Mouse (Mus musculus) thymus, adult 2 months (tissue): ENCODE data around the gene Tbx3. TPM values are rescaled to one million over a fixed set of nuclear protein-coding genes. Genes with fewer than 3 reads are reported as not detected.

Experiments
- DNase-seq: peaks from one replicate; pipeline ENCODE4 v3.0.0; 2021
- H3K27ac ChIP-seq: fragments of 200-500 bp; 2 replicates; pipeline ENCODE4 v1.5.1; 2012; ENCODE audit warnings: low read length, control low read depth; ENCODE audit not compliant: control insufficient read depth, insufficient read depth
- H3K27me3 ChIP-seq: fragments of 200-500 bp; 2 replicates; pipeline ENCODE4 v1.6.1; 2012; ENCODE audit warnings: mild to moderate bottlenecking, low read length, moderate library complexity, mixed read lengths; ENCODE audit not compliant: control insufficient read depth, insufficient read depth
- H3K36me3 ChIP-seq: fragments of 200-500 bp; 2 replicates; pipeline ENCODE4 v1.6.1; 2012; ENCODE audit warnings: mild to moderate bottlenecking, low read length, moderate library complexity; ENCODE audit not compliant: control insufficient read depth, insufficient read depth
- H3K4me1 ChIP-seq: fragments of 200-500 bp; replicated peaks from 2 replicates; pipeline ENCODE4 v1.6.1; 2012; ENCODE audit warnings: low read length; ENCODE audit not compliant: control insufficient read depth, insufficient read depth
- H3K4me3 ChIP-seq: fragments of 200-500 bp; 2 replicates; pipeline ENCODE4 v1.5.1; 2012; ENCODE audit warnings: mild to moderate bottlenecking, low read length, control low read depth, moderate library complexity; ENCODE audit not compliant: control insufficient read depth, insufficient read depth
- CTCF ChIP-seq: fragments of 200-500 bp; IDR thresholded peaks from 2 replicates; pipeline ENCODE4 v1.5.1; 2012; ENCODE audit warnings: mild to moderate bottlenecking, control low read depth, low read length, moderate library complexity, borderline replicate concordance; ENCODE audit not compliant: control insufficient read depth, poor library complexity, insufficient read depth; ENCODE audit errors: extremely low read depth
- POLR2A ChIP-seq: fragments of 200-500 bp; IDR thresholded peaks from 2 replicates; pipeline ENCODE4 v1.6.1; 2012; ENCODE audit warnings: mild to moderate bottlenecking, low read length, control low read depth, moderate library complexity; ENCODE audit not compliant: control insufficient read depth, poor library complexity, insufficient read depth; ENCODE audit errors: extremely low read depth
- WGBS: fragments of 180-500 bp; shearing (Covaris S2); methylation state at CpG from one replicate; pipeline ENCODE4 v1.1.7; 2018; 5-methylcytosine and 5-hydroxymethylcytosine counted together
- polyA plus RNA-seq: library from polyadenylated mRNA; depleted of rRNA; stranded (reverse); fragments of >200 nt; gene quantifications from 2 replicates; pipeline ENCODE4 v1.2.3, GENCODE M21; 2012

Gene Tbx3
- polyA plus RNA-seq, 1 experiment = 2.1 TPM

- Histone ChIP-seq H3K27me3 (no peaks in the 10 kb centered on the region), H3K27ac (no peak overlapping the region)
- WGBS = 33% methylated on average over 12 of the region's 12 CpGs
Observed at GRCm38 (mm10) chr5:119628746-119629327, 41.6 kb upstream of the Tbx3 start.

GRCm38 (mm10) chr5:119633581-119633980 lies 36.9 kb upstream of the Tbx3 start:
- peak; percentile 73 for DNase-seq
- peak overlapping the region; percentile 38 for H3K27ac ChIP-seq
- H3K4me3 ChIP-seq = no peak overlapping the region
- H3K27me3 ChIP-seq = no peaks in the 10 kb centered on the region
- peaks cover 11% of the 10 kb centered on the region for H3K4me1 ChIP-seq
- WGBS = 15% methylated on average over 4 of the region's 4 CpGs
- TF ChIP-seq CTCF (no peak), POLR2A (no peak)
- no peaks in the 10 kb centered on the region for H3K36me3 ChIP-seq

More at GRCm38 (mm10) chr5:119628746-119629327, 41.6 kb upstream of the Tbx3 start:
- Histone ChIP-seq H3K4me3 (no peak overlapping the region), H3K4me1 (peaks cover 8% of the 10 kb centered on the region), H3K36me3 (no peaks in the 10 kb centered on the region)
- no peak for DNase-seq
- no peak for TF ChIP-seq CTCF
- no peak for TF ChIP-seq POLR2A

DNA sequence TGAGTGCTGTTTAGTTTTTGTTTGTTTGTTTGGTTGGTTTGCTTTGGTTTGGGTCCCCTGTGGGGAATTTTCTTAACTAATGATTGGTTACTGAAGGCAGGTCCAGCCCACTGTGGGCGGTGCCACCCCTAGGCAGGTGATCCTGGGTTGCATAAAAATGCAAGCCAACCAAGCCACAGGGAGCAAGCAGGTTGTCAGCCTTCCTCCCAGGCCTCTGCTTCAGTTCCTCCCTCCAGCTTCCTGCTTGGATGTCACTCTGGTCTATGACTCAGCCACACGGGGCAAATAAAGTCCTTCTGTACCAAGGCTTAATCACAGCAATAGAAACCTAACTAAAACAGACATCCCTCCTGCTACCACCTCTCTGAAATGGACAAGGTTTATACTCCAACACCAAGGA lies 35.6 kb upstream of the Tbx3 start:
- no peak overlapping the region for H3K4me3 ChIP-seq
- no peaks in the 10 kb centered on the region for H3K27me3 ChIP-seq
- peaks cover 11% of the 10 kb centered on the region for H3K4me1 ChIP-seq
- DNase-seq = no peak
- no peaks in the 10 kb centered on the region for H3K36me3 ChIP-seq
- no peak overlapping the region for H3K27ac ChIP-seq
- TF ChIP-seq CTCF (no peak), POLR2A (no peak)
- 57% methylated on average over 2 of the region's 2 CpGs for WGBS

DNA sequence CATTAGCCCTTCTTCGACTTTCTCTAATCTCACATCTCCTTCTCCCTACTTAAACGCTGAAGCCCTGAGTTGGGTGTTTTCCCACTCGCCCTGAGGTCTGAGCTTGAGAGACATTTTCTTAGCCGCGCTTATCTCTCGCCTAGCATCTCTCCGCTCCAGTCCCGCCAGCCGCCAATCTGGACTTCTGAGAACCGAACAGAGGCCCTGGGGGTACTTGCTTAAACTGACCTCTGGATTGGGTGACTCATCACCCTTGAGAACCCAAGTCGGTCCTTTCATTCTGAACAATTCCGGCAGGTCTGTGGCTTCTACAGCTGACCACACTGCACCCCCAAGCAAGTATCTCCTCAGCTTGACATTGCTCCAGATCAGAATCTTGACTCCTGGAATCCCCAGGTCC lies 32.2 kb upstream of the Tbx3 start:
- TF ChIP-seq POLR2A (no peak), CTCF (no peak)
- H3K4me1 ChIP-seq = peaks cover 7% of the 10 kb centered on the region
- no peak overlapping the region for H3K4me3 ChIP-seq
- H3K27ac ChIP-seq = no peak overlapping the region
- no peaks in the 10 kb centered on the region for H3K27me3 ChIP-seq
- DNase-seq = no peak
- no peaks in the 10 kb centered on the region for H3K36me3 ChIP-seq
- WGBS = 83% methylated on average over 12 of the region's 12 CpGs

GRCm38 (mm10) chr5:119641094-119641493 lies 29.4 kb upstream of the Tbx3 start:
- TF ChIP-seq POLR2A (no peak), CTCF (no peak)
- 91% methylated on average over 9 of the region's 9 CpGs for WGBS
- no peak for DNase-seq
- Histone ChIP-seq H3K4me1 (no peaks in the 10 kb centered on the region), H3K4me3 (no peak overlapping the region), H3K27me3 (no peaks in the 10 kb centered on the region), H3K36me3 (no peaks in the 10 kb centered on the region), H3K27ac (no peak overlapping the region)

DNA sequence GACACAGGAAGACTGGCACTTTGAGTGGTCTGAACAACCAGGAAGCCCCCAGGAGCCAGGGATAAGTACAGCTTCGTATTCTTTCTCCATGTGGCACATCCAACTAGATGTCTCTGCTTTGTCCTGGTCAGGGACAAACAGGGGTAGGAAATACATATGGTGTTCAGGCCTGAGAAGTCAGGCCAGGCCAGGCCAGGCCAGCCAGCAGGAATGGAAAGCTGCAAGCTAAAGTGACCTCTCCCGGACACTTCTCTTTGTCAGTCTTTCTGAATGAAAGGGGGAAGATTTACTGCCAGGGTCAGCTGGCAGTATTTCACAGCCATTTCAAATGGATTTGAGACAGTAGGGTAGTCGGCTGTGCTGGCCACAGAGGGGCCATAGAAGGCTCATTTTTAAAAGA lies 28.8 kb upstream of the Tbx3 start:
- no peak for DNase-seq
- Histone ChIP-seq H3K4me3 (no peak overlapping the region), H3K27me3 (no peaks in the 10 kb centered on the region), H3K36me3 (no peaks in the 10 kb centered on the region), H3K4me1 (no peaks in the 10 kb centered on the region), H3K27ac (no peak overlapping the region)
- TF ChIP-seq CTCF (no peak), POLR2A (no peak)
- WGBS = 62% methylated on average over 3 of the region's 3 CpGs

DNA sequence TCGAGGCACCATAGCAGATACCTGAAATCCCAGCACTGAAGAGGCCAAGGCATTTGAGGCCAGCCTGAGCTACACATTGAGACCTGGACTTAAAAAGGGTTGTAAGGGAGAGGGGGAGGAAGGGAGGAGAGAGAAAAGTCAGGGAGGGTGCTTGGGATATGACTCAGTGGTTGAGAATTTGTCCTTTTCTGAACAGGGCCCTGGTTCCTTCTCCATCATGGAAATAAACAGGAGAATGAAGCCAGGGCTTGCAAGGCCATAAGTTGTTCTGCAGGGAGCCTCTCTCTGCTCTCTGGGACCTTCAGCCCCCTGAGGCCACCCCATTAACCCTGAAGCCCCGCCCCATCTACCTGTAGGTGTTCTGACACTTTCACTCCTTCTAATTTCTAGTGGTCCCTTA lies 23.5 kb upstream of the Tbx3 start:
- no peak for DNase-seq
- Histone ChIP-seq H3K27me3 (no peaks in the 10 kb centered on the region), H3K36me3 (no peaks in the 10 kb centered on the region), H3K27ac (no peak overlapping the region), H3K4me1 (no peaks in the 10 kb centered on the region), H3K4me3 (no peak overlapping the region)
- 95% methylated on average over 2 of the region's 2 CpGs for WGBS
- TF ChIP-seq CTCF = no peak
- no peak for TF ChIP-seq POLR2A
